Mouse (Mus musculus): ENCODE data around the gene Prpf8.

GRCm38 (mm10) chr11:75460844-75461742 is 25.5 kb upstream of the Prpf8 start, which contains the start of gene Tlcd2:
- TF ChIP-seq BHLHE40 (IDR thresholded peaks at IDR 0.05; ENCODE audit: low read depth, low read length) (no peak; the same call in none of the 2 replicates), MAFK (IDR thresholded peaks at IDR 0.05; ENCODE audit: insufficient replicate concordance, low read length) (peak; percentile 90), JUND (conservative IDR thresholded peaks at IDR 0.05; ENCODE audit: low read depth, low read length) (no peak; the same call in 1 of the 2 replicates), UBTF (IDR thresholded peaks at IDR 0.05; ENCODE audit: low read depth, low read length) (no peak; the same call in 1 of the 2 replicates), CTCF (conservative IDR thresholded peaks at IDR 0.05 in 1 of 2, IDR thresholded peaks at IDR 0.05 in 1 of 2; ENCODE audit: low read depth in 2 of 2, low read length in 2 of 2) (no peak), MYC (IDR thresholded peaks at IDR 0.05; ENCODE audit: low read depth, low read length) (no peak; the same call in 1 of the 2 replicates), POLR2A (IDR thresholded peaks at IDR 0.05; ENCODE audit: low read depth, low read length) (peak; percentile 76)

All from CH12.LX (cell line).